Mouse (Mus musculus) lung, postnatal 4 days (tissue): ENCODE measurements around the gene Hmg20b.

Source experiments
- DNase-seq, 2 experiments: peaks; one replicate each; pipeline ENCODE4 v3.0.0; 2021

Gene Hmg20b

GRCm38 (mm10) chr10:81323791-81324530, 26.3 kb downstream of the Hmg20b start:
- DNase-seq = no peak

GRCm38 (mm10) chr10:81323141-81323775, 27.0 kb downstream of the Hmg20b start:
- no peak for DNase-seq

GRCm38 (mm10) chr10:81322444-81322843, 27.8 kb downstream of the Hmg20b start:
- no peak for DNase-seq

GRCm38 (mm10) chr10:81321436-81321835, 28.8 kb downstream of the Hmg20b start:
- DNase-seq = no peak

GRCm38 (mm10) chr10:81320550-81321347, 29.5 kb downstream of the Hmg20b start, which contains the start of gene Cactin:
Cactin (plus strand) TSS chr10:81321103.
- DNase-seq = peak; percentile 100

- DNase-seq = no peak
These were observed 30.3 kb downstream of the Hmg20b start for GRCm38 (mm10) chr10:81319741-81320549.

GRCm38 (mm10) chr10:81319330-81319699, 31.0 kb downstream of the Hmg20b start:
- peak in 1 of 2 experiments; percentile 48 for DNase-seq

GRCm38 (mm10) chr10:81318589-81319329, 31.5 kb downstream of the Hmg20b start:
- peak; percentile 47 to 63 for DNase-seq

- peak; percentile 80 to 87 for DNase-seq
These were observed 33.0 kb downstream of the Hmg20b start for GRCm38 (mm10) chr10:81317273-81317672.

GRCm38 (mm10) chr10:81316338-81317060, 33.8 kb downstream of the Hmg20b start:
- peak; percentile 59 to 69 for DNase-seq

- DNase-seq = no peak
These were observed 34.7 kb downstream of the Hmg20b start for GRCm38 (mm10) chr10:81315587-81315986.

- no peak for DNase-seq
These were observed 36.1 kb downstream of the Hmg20b start for GRCm38 (mm10) chr10:81314201-81314600.

- DNase-seq = no peak
These were observed 36.7 kb downstream of the Hmg20b start for GRCm38 (mm10) chr10:81313581-81313980.

GRCm38 (mm10) chr10:81309571-81309970, 40.7 kb downstream of the Hmg20b start:
- DNase-seq = no peak

GRCm38 (mm10) chr10:81306837-81307682, 43.2 kb downstream of the Hmg20b start:
- no peak for DNase-seq

GRCm38 (mm10) chr10:81306173-81306668, 44.1 kb downstream of the Hmg20b start:
- DNase-seq = no peak

- DNase-seq = no peak
These were observed 44.6 kb downstream of the Hmg20b start for GRCm38 (mm10) chr10:81305663-81306062.

- DNase-seq = peak; percentile 71 to 83
These were observed 45.6 kb downstream of the Hmg20b start for GRCm38 (mm10) chr10:81304597-81305238.

GRCm38 (mm10) chr10:81303761-81304160, 46.5 kb downstream of the Hmg20b start:
- DNase-seq = no peak
